Mouse (Mus musculus): ENCODE results near the gene Abca15.
"Not testable (repeated sequence)": the region's sequence is repeated elsewhere in the genome, so short reads cannot be mapped to it uniquely, and the experiment has no call there.

The Abca15 gene

DNA sequence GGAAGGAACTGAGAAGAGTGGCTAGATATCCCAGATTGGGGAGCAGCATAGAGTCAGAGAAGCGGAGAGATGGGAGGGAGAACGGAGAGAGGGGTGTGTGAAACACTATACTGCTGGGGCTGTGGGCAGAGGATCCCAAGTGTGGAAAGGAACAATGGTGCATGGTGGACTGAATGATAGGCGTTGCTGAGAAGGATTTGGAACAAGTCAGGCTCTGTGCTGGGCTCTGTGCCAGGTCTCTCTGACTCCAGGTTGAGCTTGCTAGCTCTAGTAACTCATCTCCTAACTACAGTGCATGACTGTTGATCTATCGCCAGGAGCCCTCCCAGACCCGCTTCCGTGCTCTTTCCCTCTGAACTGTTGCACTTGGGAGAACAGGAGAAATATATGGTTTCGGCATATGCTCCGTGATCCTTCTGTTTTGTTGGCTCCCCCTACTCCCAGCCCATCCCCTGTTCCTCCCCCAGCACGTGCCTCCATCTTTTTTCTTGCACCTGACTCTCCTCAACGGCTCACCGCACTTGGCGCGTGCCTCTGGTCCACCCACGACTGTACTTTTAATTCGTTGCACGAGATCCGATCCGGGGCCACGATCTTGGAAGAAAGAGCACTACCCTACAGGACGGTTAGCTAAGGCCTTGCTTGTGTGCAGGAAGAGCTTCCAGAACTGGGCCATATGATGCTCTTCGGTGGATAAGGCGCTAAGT is at the start of gene Abca15:
TSS of gene Abca15 (plus strand) at position 584 of the 707 bp plus-strand sequence.
- DNase-seq (ENCODE audit: low spot score in 2 of 2) = no peak

DNA sequence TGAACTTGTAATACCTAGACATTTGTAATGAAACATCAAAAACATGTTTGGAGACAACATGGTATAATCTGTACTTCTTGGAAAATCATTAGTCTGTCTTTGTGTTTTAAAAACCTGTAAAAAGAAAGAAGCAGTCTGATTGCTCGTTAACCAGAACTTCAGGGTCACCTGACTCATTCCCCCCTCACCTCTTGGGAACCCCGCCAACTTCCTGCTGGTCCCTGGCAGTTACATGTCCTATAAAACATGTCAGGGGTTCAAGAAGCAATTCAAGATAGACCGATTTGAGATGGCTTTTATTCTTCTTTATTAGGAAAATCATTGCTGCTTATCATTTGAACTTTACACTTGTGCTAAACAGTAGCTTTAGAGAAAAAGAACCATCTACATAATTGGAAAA is 43.2 kb upstream of the Abca15 start:
- no peak for DNase-seq (ENCODE audit: low spot score in 2 of 2)

DNA sequence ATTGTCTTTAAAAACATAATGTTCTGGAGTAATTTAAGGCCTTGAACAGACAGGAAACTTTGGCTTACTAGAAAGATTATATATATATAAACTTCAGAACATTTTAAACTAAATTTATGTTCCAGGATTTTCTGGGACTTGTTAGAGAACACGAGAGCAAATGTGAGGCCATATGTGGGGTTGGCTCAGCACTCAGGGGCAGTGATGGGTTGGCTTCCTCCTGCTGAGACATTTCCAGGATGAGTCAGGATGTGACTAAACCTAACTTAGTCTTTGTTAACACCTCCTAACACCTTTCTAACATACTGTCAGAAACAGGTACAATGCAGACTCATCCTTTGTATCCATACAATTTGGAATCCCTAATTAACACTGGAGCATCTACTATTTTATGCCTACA is 12.4 kb upstream of the Abca15 start:
- no peak for DNase-seq (ENCODE audit: low spot score in 2 of 2)

DNA sequence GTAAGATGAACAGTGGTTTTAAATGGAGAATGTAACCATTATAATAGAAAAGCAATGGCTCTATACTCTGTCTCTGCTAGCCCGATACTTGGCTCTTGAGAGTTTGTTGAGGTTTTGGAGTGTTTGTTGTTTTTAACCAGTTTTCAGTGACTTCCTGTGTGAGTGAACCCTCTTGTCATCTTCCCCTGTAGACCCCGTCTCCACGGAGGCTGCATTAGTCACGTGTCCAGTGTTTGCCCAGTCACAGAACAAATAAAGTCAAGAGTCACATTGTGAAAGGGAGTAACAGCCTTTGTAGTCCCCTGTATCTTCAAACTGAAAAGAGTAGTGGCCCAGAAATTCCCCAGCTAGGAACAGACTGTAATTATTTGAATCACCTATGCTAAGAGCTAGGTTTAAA is 5.5 kb upstream of the Abca15 start:
- DNase-seq (ENCODE audit: low spot score in 2 of 2) = no peak

DNA sequence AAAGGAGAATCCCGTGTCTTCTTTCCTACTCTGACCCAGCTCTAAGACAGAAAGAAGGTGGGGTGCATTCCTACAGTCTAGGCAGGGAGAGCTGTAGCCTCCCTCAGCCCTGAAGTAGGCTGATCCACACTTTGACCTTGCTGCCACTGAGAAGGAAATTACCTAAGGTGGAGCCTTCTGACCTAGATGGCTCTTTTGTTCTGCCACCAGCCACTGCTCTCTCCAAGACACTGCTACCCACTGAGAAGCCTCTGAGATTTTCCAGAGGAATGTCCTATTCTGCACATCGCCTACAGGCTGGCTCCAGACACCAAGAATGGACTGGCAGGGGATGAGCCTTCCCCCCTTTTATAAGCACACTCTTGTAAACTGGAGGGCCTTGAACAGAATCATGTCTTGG is 2.6 kb upstream of the Abca15 start:
- not testable (repeated sequence) for DNase-seq (ENCODE audit: low spot score in 2 of 2)

DNA sequence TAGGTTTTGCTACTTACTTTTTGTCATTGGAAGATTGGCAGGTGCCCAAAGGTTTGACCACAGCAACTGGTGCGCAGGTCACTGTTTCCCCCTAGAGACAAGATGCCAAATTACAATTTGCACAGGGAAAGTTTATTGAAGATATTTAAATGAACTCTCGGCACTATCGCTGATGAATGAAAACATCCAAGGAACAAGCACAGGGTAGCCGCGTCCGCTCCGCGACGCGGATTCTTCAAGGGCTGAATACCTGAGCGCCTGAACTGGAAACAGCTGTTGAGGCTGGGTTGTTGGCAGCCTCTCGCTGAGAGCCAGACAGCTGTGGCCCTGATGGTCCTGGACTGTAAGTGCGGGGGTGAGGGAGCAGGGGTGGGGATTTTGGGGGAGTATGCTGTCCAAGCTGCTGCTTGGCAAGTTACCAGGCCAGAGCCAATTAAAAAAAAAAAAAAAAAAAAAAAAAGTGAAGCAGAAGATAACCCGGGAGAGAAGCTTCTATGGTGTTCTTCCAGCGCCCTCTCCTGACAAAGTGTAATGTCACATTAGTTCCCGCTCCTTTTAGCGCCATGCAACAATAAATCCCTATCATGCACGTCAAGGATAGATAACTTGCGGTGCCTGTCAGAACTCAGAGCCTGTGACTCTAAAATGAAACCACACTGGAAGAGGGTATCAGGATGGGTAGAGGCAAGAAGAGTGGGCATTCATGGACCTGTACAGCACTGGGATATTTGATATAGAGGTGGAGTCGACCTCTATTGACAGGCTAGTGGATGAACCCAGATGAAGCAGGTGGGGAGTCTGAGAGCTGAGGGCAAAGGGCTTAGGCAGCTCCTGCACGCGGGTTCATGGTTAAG is 1.0 kb upstream of the Abca15 start:
- DNase-seq (ENCODE audit: low spot score in 2 of 2) = peak in 1 of 2 experiments; percentile 30

DNA sequence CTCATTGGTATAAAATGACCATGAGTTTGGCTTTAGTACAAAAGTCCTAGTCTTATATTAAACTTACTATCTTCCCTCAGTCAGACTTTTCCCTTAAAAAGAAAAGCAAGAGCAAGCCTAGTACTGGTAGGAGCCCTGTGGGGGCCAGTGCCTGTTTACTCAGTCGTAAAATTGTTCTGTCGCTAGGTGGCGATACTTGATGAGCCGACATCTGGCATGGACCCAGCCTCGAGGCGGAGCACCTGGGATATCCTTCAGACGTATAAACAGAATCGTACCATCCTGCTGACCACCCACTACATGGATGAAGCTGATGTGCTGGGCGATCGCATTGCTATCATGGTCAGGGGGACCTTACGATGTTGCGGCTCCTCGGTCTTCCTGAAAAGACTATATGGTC is 32.7 kb downstream of the Abca15 start:
- DNase-seq (ENCODE audit: low spot score in 2 of 2) = no peak

DNA sequence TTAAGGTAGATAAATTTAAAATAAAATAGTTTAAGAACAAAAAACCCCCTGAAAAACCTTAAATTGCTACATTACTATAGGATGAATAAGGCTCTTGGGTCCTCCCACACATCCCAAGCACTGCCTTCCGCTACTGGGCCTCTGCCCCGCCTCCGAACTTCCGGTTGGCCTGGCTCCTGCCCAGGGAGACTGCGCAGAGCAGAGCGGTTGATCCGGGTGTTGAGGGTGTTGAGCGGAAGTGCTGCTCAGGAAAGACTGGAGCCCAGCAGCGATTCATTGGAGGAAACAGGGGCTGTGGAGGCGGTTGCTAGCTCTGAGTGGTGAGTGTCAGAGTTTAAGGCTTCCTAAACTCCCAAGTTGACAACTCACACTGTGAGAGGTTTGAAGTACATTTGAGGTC is 81.0 kb downstream of the Abca15 start, which contains the start of gene Abca16:
TSS of gene Abca16 (plus strand) at position 201 of the 400 bp plus-strand sequence.
- DNase-seq (ENCODE audit: low spot score in 2 of 2) = no peak

DNA sequence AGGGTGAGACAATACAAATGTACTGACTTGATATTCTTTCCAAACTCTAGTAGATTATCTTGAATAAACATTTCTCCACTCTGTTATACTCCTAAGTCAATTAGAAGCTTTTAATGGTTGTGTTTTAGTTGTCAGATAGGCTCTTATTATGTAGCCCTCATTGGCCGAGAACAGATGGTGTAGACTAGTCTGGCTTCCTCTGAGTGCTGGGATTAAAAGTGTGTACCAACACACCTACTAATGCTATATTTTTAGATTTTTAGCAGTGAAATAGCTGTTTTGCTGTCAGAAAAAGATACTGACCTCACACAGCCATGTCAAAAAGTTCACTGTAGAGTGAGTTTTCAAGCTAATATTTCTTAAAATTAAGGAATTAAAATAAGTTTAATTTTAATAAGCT is 83.9 kb downstream of the Abca15 start:
- no peak for DNase-seq (ENCODE audit: low spot score in 2 of 2)

DNA sequence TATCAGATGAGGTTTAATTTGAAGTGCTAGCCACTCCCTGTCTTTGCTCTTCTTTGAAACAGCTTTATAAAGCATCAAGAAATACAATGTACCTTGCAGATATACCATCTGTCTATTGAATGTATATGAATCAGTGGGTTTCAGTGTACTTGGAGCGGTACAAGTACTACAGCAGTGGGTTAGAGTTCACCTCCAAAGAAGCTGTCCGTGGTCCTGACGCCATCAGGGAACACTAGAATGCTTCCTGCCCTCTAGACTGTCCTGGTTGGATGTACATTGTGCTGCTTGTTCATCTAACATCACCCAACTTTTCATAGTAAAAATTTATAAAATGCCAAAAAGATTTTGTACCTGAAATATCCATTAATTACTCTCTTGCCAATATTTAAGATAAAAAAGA is 98.2 kb downstream of the Abca15 start:
- no peak for DNase-seq (ENCODE audit: low spot score in 2 of 2)

DNA sequence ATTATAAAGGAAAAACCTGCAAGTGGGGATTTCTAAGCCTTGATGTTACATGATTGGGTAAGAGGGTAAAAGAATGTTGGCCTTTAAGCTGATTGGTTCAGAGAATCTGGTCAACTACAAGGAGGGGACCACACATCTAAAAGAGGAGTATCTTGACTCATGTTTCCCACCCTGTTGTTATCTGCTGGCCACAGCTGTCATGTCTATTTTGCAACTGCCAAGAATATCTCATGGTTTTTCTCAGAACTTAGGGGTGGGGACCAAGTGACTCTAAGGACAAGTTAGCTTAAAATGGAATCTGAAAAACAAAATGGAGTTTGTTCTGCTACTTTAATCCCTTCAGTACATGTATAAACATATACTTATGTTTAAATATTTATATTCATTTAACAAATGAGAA is 103.0 kb downstream of the Abca15 start:
- DNase-seq (ENCODE audit: low spot score in 2 of 2) = no peak
